Mouse (Mus musculus) cortical plate, adult 2 months (tissue): ENCODE results near the gene Mybphl.

Source experiments
- CTCF ChIP-seq: fragments of 200-500 bp; IDR thresholded peaks from 2 replicates; pipeline ENCODE4 v1.5.1; 2011; ENCODE audit warnings: mild to moderate bottlenecking, control low read depth, low read length; ENCODE audit not compliant: insufficient read depth; ENCODE audit errors: extremely low read depth
- POLR2A ChIP-seq: fragments of 200-500 bp; IDR thresholded peaks from 2 replicates; pipeline ENCODE4 v1.6.1; 2011; ENCODE audit warnings: mild to moderate bottlenecking, low read length, control low read depth; ENCODE audit not compliant: insufficient read depth; ENCODE audit errors: extremely low read depth

DNA sequence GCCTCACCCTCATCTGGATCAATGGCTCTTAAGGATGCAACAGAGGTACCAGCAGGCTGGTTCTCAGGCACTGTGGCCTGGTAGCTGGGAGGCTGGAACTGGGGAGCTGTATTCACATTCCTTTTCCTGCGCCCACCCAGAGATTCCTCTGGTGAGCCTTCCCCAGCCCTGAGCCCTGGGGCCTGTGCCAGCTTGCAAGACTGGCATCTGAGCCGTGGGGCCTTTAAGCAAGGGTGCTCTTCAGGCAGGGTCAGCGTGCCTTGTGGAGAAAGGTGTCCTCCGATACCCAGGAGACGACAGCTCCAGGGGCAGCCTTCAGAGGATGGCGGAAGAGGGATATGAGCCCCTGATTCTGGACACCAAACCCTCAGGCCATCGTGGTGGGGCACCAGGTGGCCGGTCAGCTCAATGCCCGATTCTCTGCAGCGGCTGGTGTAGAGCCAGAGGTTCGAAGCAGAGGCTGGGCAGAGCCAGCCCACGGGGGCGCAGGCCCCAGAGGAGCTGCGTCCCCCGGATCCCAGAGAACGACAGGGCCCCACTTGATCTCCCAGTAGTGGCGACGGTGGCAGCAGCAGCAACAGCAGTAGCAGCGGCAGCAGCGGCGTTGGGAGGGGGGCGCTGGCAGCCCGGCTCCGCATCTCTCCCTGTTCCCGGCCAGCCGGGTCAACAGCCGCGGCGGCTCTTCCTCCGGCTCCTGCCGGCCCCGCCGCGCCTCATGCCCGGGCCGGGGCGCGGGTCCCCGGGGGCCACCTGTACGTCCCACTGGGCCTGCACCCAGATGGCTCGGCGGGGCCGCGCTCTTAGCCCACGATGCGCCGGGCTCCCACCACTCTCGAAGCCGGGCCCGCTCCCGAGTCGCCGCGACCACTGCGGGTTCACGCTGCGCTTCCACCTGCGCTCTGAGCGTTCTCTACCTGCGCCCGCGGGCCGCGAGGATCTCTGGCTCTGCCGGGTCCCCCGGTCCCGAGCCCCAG, 50.4 kb downstream of the Mybphl start, which contains the start of gene Celsr2:
- TF ChIP-seq CTCF, result no peak
- TF ChIP-seq POLR2A, result no peak
